Mouse (Mus musculus): ENCODE data around the gene Itga10.
"Not testable (repeated sequence)": the region's sequence is repeated elsewhere in the genome, so short reads cannot be mapped to it uniquely, and the experiment has no call there.

Itga10 gene

GRCm38 (mm10) chr3:96680269-96680956, 35.0 kb downstream of the Itga10 start:
- DNase-seq (ENCODE audit: low spot score): no peak

- DNase-seq (ENCODE audit: low spot score): no peak
These were observed 38.1 kb downstream of the Itga10 start for GRCm38 (mm10) chr3:96683496-96683895.

GRCm38 (mm10) chr3:96684151-96684821, 38.9 kb downstream of the Itga10 start:
- DNase-seq (ENCODE audit: low spot score): peak; percentile 83

GRCm38 (mm10) chr3:96684822-96685156, 39.4 kb downstream of the Itga10 start:
- DNase-seq (ENCODE audit: low spot score): no peak

GRCm38 (mm10) chr3:96686057-96686456, 40.7 kb downstream of the Itga10 start:
- not testable (repeated sequence) for DNase-seq (ENCODE audit: low spot score)

GRCm38 (mm10) chr3:96688854-96689253, 43.5 kb downstream of the Itga10 start:
- DNase-seq (ENCODE audit: low spot score): no peak

GRCm38 (mm10) chr3:96690298-96690697, 44.9 kb downstream of the Itga10 start:
- DNase-seq (ENCODE audit: low spot score): no peak

- no peak for DNase-seq (ENCODE audit: low spot score)
These were observed 47.1 kb downstream of the Itga10 start for GRCm38 (mm10) chr3:96692506-96692905.

GRCm38 (mm10) chr3:96693579-96693978, 48.2 kb downstream of the Itga10 start:
- no peak for DNase-seq (ENCODE audit: low spot score)

GRCm38 (mm10) chr3:96696198-96696765, 50.9 kb downstream of the Itga10 start, which contains the start of gene Pias3:
Gene Pias3 (plus strand): TSS chr3:96696384.
- DNase-seq (ENCODE audit: low spot score): peak; percentile 86

- peak; percentile 88 for DNase-seq (ENCODE audit: low spot score)
These were observed 51.7 kb downstream of the Itga10 start for GRCm38 (mm10) chr3:96696766-96697732.

GRCm38 (mm10) chr3:96698993-96699690, 53.8 kb downstream of the Itga10 start:
- no peak for DNase-seq (ENCODE audit: low spot score)

- DNase-seq (ENCODE audit: low spot score): no peak
These were observed 55.0 kb downstream of the Itga10 start for GRCm38 (mm10) chr3:96700376-96700775.

- DNase-seq (ENCODE audit: low spot score): no peak
These were observed 55.6 kb downstream of the Itga10 start for GRCm38 (mm10) chr3:96701003-96701402.

- DNase-seq (ENCODE audit: low spot score): no peak
These were observed 59.4 kb downstream of the Itga10 start for GRCm38 (mm10) chr3:96704778-96705177.

- no peak for DNase-seq (ENCODE audit: low spot score)
These were observed 60.8 kb downstream of the Itga10 start for GRCm38 (mm10) chr3:96706217-96706616.

GRCm38 (mm10) chr3:96706984-96707383, 61.6 kb downstream of the Itga10 start:
- DNase-seq (ENCODE audit: low spot score): no peak

- peak; percentile 50 for DNase-seq (ENCODE audit: low spot score)
These were observed 62.7 kb downstream of the Itga10 start, which contains the start of gene Nudt17 for GRCm38 (mm10) chr3:96707903-96708683. Gene Nudt17 (minus strand): TSS chr3:96708562.

- no peak for DNase-seq (ENCODE audit: low spot score)
These were observed 63.3 kb downstream of the Itga10 start for GRCm38 (mm10) chr3:96708684-96709064.

Data from ovary, adult 18-20 months (tissue).